Mouse (Mus musculus): ENCODE data around the gene Mov10l1. TPM values are rescaled to one million over a fixed set of nuclear protein-coding genes. Genes with fewer than 3 reads are reported as not detected.

Gene Mov10l1
- polyA plus RNA-seq (2016; fragmentation: Nextera tagmentation; extraction: Ambion mirVana), result 45.0 and 85.0 TPM in 2 replicates

DNA sequence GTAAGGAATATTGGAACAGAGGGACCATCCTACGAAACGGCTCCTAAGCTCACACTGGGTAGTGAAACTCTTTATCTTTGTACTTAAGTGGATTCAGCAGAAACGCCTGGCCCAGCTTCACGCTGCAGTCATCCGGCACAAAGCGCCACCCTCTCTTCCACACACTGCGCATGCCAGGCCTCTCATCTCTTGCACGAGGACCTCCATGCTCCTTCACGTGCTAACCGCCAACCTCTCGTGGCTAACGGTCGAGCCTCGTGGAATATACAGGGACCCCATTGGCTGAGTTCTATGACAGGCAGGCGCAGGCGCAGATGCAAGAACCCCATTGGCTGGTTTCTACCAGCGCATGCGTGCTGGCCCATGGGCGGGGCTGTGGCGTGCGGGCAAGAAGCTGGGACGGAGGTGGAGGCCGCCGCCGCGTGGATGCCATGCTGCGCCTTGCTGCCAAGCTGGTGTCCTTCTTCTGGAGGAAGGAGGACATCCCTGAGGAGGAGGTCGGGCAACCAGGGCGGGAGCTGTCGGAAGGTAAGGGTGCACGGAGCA is at the start of gene Mov10l1:
Mov10l1 (plus strand) TSS at position 376 of the 546 bp plus-strand sequence.
- Histone ChIP-seq H3K27me3 (ENCODE audit: insufficient read depth, poor library complexity, severe bottlenecking) (no peaks in the 10 kb centered on the region), H3K4me1 (no peaks in the 10 kb centered on the region), H3K4me3 (no peak within 1 kb of the TSS), H3K36me3 (no peaks in the 10 kb centered on the region), H3K27ac (no peak within 1 kb of the TSS), H3K9me3 (no peaks in the 10 kb centered on the region)
- WGBS, result 84% methylated on average over 31 of the region's 31 CpGs
- DNase-seq (ENCODE audit: low spot score), result no peak

DNA sequence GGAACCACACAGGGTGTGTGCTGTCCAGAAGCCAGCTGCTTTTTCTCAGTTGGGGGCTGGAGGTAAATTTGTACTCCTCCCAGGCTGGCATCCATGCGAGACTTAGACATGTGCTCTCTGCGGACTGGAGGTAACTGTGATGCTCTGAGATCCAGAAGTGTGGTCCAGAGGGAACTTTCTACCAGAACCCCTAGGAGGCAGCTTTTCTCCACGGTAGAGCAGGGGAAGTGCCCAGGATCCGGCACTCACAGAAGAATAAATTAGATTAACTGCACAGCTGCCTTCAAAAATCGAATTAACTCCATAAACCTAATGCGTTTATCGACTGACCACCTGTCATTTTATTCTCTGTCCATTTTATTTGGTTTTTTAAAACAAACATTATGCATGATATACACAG is 48.6 kb upstream of the Mov10l1 start:
- H3K27ac ChIP-seq, result no peak overlapping the region
- no peak for DNase-seq (ENCODE audit: low spot score)
- H3K9me3 ChIP-seq, result no peaks in the 10 kb centered on the region
- 66% methylated on average over 7 of the region's 7 CpGs for WGBS
- no peaks in the 10 kb centered on the region for H3K4me1 ChIP-seq
- H3K36me3 ChIP-seq, result no peaks in the 10 kb centered on the region
- no peak overlapping the region for H3K4me3 ChIP-seq
- H3K27me3 ChIP-seq (ENCODE audit: insufficient read depth, poor library complexity, severe bottlenecking), result no peaks in the 10 kb centered on the region

DNA sequence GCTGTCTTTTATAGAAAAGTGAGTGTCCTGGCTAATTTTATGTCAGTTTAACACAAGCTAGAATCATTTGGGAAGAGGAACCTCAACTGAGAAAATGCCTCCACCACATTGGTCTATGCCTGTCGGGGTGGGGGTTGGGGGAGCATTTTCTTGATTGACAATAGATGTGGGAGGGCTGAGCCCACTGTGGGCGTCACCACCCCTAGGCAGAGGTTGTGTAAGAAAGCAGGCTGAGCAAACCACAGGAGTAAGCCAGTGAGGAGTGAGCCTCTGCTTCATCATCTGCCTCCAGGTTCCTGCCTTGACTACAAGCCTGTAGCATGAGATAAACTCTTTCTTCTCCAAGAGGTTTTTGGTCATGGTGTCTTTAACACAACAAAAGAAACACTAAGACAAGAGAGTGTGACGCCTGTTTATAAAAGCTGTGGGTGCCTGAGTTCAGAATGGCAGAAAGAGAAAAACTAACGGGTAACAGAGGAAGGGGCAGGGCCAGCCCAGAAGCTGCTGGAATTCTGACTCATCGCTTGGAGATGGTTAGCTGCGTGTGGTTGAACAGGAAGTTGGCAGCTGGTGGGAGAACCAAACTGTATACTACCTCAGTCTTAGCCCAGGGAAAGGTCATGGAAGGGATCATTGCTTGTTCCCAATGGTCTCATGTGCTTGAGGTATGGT is 46.0 kb upstream of the Mov10l1 start:
- H3K27me3 ChIP-seq (ENCODE audit: insufficient read depth, poor library complexity, severe bottlenecking), result no peaks in the 10 kb centered on the region
- DNase-seq (ENCODE audit: low spot score), result no peak
- H3K36me3 ChIP-seq, result no peaks in the 10 kb centered on the region
- H3K4me3 ChIP-seq, result no peak overlapping the region
- WGBS, result 66% methylated on average over 6 of the region's 6 CpGs
- H3K27ac ChIP-seq, result no peak overlapping the region
- no peaks in the 10 kb centered on the region for H3K4me1 ChIP-seq
- no peaks in the 10 kb centered on the region for H3K9me3 ChIP-seq

DNA sequence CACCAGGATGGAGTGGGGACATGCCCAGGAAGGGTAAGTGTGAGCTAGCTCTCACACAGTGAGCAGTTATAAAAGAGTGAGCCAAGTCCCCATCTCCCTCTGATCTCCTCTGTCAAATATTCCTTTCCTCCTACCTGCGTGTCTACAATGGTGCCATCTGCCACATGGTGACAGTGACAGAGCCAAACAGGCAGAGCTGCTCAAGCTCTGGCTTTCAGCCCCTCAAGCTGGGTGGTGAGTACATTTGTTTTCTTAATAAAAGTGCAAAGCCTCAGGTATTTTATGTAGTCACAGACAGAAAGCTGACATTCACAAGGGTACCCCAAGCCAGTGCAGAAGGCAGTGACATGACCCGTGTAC is 45.4 kb upstream of the Mov10l1 start:
- H3K27me3 ChIP-seq (ENCODE audit: insufficient read depth, poor library complexity, severe bottlenecking), result no peaks in the 10 kb centered on the region
- WGBS, result 81% methylated on average over 2 of the region's 2 CpGs
- no peaks in the 10 kb centered on the region for H3K4me1 ChIP-seq
- H3K36me3 ChIP-seq, result no peaks in the 10 kb centered on the region
- H3K4me3 ChIP-seq, result no peak overlapping the region
- DNase-seq (ENCODE audit: low spot score), result no peak
- H3K9me3 ChIP-seq, result no peaks in the 10 kb centered on the region
- H3K27ac ChIP-seq, result no peak overlapping the region

DNA sequence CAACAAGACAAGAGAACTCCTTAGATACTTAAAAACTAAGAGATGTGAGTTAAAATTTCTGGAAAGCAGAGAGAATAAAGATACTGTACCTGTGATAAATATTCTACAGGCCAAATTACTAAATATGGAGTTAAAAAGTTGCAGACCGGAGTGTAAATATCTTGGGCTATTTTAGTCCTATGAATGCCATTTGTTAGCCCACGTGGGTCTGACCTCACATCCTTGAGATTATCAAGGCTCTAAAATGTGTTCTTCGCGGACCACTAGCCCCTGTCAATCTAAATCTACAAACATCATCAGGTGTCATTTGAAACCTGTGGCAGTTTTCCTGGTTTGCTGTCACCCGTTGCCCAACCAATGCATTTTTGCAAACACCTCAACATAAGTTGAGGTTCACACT is 39.9 kb upstream of the Mov10l1 start:
- DNase-seq (ENCODE audit: low spot score), result no peak
- Histone ChIP-seq H3K4me3 (no peak overlapping the region), H3K9me3 (no peaks in the 10 kb centered on the region), H3K36me3 (no peaks in the 10 kb centered on the region), H3K27ac (peak overlapping the region; percentile 49; the same call in 1 of the 2 replicates), H3K27me3 (ENCODE audit: insufficient read depth, poor library complexity, severe bottlenecking) (no peaks in the 10 kb centered on the region), H3K4me1 (peaks cover 4% of the 10 kb centered on the region; the same call in 1 of the 2 replicates)
- 49% methylated on average over 5 of the region's 5 CpGs for WGBS

DNA sequence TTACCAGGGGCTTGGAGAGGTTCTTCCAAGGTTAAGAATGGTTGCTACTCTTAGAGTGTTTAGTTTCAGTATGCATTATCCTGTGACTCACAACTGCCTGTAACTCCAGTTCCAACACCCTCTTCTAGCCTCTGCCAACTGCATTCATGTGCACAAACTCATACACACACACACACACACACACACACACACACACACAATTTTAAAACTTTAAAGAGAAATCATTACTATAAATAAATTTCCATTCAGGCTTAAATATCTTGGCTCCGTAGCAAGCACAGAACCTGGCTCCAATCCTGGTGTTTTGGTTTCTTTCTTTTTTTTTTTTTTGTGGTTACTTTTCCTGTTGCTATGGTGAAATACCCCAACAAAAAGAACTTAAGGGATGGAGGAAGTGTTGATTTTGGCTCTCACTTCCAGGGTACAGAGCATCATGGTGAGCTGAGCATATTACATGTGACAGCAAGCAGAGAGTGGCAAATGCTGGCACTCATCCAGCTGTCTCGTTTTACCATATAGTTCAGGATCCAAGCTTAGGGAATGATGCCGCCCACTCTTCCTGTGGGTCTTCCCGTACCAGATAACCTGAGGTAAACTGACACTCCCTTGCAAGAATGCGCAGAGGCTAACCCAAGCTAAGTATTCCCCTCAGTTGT is 38.7 kb upstream of the Mov10l1 start:
- Histone ChIP-seq H3K27ac (no peak overlapping the region), H3K4me3 (no peak overlapping the region), H3K27me3 (ENCODE audit: insufficient read depth, poor library complexity, severe bottlenecking) (no peaks in the 10 kb centered on the region), H3K36me3 (no peaks in the 10 kb centered on the region), H3K9me3 (no peaks in the 10 kb centered on the region), H3K4me1 (peaks cover 4% of the 10 kb centered on the region; the same call in 1 of the 2 replicates)
- no peak for DNase-seq (ENCODE audit: low spot score)
- 83% methylated on average over 5 of the region's 5 CpGs for WGBS

DNA sequence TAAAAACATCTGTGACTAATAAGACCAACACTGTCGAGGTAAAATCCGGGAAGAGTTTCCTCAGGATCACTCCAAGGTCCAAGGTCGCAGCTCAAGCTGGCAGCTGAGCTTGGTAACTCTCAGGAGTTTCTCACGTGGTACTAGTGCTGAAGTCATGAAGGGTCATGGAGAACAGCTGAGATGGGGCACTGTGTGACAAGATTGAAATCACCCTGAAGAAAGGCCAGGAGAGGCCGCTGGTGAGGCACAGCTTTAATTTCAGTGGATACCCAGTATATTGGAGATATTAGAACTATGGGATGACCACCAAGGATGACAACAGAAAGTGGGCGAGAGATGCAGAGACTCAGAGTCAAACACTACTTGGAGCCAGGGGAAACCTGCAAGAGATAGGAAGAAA is 35.9 kb upstream of the Mov10l1 start:
- Histone ChIP-seq H3K27me3 (ENCODE audit: insufficient read depth, poor library complexity, severe bottlenecking) (no peaks in the 10 kb centered on the region), H3K27ac (no peak overlapping the region), H3K9me3 (no peaks in the 10 kb centered on the region), H3K4me3 (no peak overlapping the region), H3K36me3 (no peaks in the 10 kb centered on the region), H3K4me1 (peaks cover 4% of the 10 kb centered on the region; the same call in 1 of the 2 replicates)
- DNase-seq (ENCODE audit: low spot score), result no peak
- WGBS, result 53% methylated on average over 6 of the region's 6 CpGs

DNA sequence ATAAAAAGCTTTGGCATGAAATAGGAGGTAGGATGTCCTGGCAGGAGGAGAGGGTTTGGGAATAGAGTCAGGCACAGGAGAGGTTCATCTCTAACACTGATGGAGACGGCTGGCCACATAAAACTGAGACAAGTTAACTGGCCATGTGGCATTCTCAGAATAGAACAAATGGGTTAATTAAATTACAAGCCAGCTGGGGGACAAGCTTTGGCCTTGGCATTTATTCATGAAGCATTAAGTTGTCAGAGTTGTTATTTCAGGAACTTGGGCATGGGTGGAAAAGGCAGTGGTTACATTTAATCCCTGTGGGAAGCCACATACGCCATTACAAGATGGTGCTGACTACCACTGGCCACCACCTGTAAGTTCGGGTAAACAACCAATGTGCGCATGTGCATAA is 31.5 kb upstream of the Mov10l1 start:
- Histone ChIP-seq H3K4me3 (no peak overlapping the region), H3K9me3 (no peaks in the 10 kb centered on the region), H3K36me3 (no peaks in the 10 kb centered on the region), H3K27me3 (ENCODE audit: insufficient read depth, poor library complexity, severe bottlenecking) (peaks cover 38% of the 10 kb centered on the region), H3K27ac (no peak overlapping the region), H3K4me1 (peaks cover 10% of the 10 kb centered on the region)
- 90% methylated on average over 4 of the region's 4 CpGs for WGBS
- no peak for DNase-seq (ENCODE audit: low spot score)

DNA sequence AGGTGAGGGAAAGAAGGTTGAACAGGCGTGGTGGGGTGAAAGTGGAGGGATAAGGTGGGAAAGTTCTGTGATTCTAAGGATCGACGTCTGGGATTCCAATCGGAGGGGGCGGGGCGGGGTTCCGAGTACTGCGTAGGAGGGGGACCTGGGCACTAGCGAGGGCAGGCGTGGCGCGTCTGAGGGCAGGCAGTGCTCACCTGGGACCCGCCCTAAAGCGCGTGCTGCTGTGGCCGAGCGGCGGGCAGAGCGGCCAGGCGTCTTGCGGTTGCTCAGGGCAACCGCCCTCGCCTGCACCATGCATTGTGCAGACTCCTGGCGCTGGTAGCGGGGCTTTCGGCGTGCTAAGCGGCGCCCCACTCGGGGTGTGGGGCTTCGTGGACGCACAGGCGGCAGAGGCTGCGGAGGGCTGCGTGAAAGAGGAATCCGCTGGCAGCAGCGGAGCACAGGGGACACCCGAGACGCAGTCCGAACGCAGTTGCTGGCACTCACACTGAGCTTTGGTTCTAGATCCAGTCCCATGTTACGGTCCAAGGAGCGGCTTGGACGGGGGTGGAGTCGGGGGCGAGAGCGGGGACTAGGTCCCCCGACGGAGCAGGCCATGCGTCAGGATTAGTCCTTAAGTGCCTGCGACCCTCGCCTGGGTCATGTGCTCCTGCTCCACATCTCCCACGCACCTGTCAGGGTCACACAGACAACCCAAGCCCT is 28.2 kb upstream of the Mov10l1 start, which contains the start of gene Ttll8:
Ttll8 (minus strand) TSS at position 51 of the 705 bp plus-strand sequence.
- no peaks in the 10 kb centered on the region for H3K36me3 ChIP-seq
- WGBS, result 3% methylated on average over 53 of the region's 53 CpGs
- no peaks in the 10 kb centered on the region for H3K9me3 ChIP-seq
- H3K27me3 ChIP-seq (ENCODE audit: insufficient read depth, poor library complexity, severe bottlenecking), result peaks cover 69% of the 10 kb centered on the region
- H3K4me1 ChIP-seq, result peaks cover 14% of the 10 kb centered on the region
- H3K4me3 ChIP-seq, result peak within 1 kb of the TSS; percentile 64
- DNase-seq (ENCODE audit: low spot score), result no peak
- H3K27ac ChIP-seq, result peak within 1 kb of the TSS; percentile 52

DNA sequence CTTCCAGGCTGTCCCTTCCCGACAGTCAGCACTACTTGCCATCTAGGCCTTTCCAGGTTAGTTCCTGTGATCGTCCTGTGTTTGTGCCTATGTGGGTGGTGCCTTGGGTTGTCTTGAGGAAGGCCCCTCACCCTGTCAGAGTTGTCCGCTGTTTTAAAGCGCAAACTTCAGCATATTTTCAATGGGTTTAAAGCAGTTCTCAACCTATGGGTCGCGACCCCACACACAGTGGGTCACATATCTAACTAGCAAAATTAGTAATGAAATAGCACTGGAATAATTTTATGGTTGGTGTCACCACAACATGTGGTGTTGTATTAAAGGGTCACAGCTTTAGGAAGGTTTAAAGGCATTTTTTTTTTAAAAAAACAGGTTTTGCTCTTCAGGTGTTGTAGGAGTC is 27.4 kb upstream of the Mov10l1 start:
- WGBS, result 79% methylated on average over 6 of the region's 6 CpGs
- Histone ChIP-seq H3K4me3 (no peak overlapping the region), H3K9me3 (no peaks in the 10 kb centered on the region), H3K27ac (no peak overlapping the region), H3K27me3 (ENCODE audit: insufficient read depth, poor library complexity, severe bottlenecking) (peaks cover 72% of the 10 kb centered on the region), H3K4me1 (peaks cover 14% of the 10 kb centered on the region), H3K36me3 (no peaks in the 10 kb centered on the region)
- no peak for DNase-seq (ENCODE audit: low spot score)

DNA sequence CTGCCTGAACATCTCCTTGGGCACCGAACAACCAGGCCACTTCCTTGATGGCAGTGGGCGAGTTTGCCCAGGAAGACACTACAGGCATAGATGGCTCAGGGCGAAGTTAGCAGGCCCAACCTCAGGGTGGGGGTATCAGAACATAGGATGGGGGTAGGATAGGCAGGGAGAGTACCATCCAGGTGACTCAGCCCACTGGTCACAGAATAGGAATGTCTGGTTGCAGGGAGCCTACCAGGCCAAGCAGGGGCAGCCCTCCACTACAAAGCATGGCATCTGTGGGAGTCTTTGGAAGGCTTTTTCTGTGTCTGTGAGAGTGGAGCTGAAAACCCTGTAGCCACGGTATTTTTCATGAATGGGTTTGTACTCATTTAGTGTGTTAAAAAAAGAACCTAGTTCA is 25.2 kb upstream of the Mov10l1 start:
- no peak overlapping the region for H3K4me3 ChIP-seq
- H3K27ac ChIP-seq, result no peak overlapping the region
- DNase-seq (ENCODE audit: low spot score), result no peak
- peaks cover 14% of the 10 kb centered on the region for H3K4me1 ChIP-seq
- H3K27me3 ChIP-seq (ENCODE audit: insufficient read depth, poor library complexity, severe bottlenecking), result peaks cover 71% of the 10 kb centered on the region
- H3K36me3 ChIP-seq, result no peaks in the 10 kb centered on the region
- 83% methylated on average over 4 of the region's 4 CpGs for WGBS
- H3K9me3 ChIP-seq, result no peaks in the 10 kb centered on the region

DNA sequence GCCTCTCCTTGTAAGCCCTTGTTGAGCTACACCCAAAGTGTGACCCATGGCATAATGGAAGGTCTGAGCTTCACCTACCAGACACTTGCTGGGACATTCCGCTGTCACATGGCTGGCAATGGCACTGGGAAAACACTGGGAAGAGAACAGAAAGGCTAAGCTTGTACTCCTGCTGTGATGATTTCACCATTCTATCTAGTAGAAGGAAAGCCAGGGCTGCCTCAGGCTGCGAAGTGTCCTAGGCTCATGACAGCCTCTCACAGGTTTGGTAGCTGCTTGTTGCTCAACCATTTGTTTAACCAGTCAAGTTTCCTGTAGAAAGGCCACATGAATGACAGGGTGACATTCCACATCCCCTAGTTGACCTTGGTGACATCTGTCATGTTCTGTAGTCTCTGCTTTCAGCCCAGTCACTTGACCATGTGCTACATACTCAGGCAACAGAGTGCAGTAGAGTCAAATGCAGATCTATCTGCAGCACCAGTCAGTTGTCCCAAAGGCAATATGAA is 18.6 kb upstream of the Mov10l1 start:
- no peaks in the 10 kb centered on the region for H3K36me3 ChIP-seq
- WGBS, result 81% methylated on average over 2 of the region's 2 CpGs
- no peak overlapping the region for H3K27ac ChIP-seq
- no peak overlapping the region for H3K4me3 ChIP-seq
- no peak for DNase-seq (ENCODE audit: low spot score)
- no peaks in the 10 kb centered on the region for H3K4me1 ChIP-seq
- 0 out of 2 replicates have a peak, but pooled peaks cover 2% of the 10 kb centered on the region for H3K9me3 ChIP-seq
- H3K27me3 ChIP-seq (ENCODE audit: insufficient read depth, poor library complexity, severe bottlenecking), result peaks cover 7% of the 10 kb centered on the region; the same call in 1 of the 2 replicates

DNA sequence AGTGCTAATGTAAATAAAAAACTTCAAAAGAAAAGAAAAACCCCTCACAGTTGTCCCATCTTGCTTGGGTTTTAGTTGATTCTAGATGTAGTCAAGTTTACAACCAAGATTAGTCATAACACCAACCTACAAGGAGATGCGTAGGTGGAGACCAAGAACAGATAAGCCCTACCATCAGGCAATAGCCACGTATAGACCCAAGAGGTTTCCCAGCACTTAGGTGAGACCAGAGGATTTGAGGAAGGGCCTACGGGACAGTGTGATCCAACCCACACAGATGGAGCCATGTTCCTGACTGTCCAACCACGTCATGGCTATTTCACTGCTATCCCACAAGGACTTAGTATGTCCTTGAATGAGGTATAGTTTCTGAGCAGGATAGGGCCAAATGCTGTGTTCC is 10.4 kb upstream of the Mov10l1 start:
- Histone ChIP-seq H3K27ac (no peak overlapping the region), H3K4me3 (no peak overlapping the region), H3K27me3 (ENCODE audit: insufficient read depth, poor library complexity, severe bottlenecking) (no peaks in the 10 kb centered on the region), H3K36me3 (no peaks in the 10 kb centered on the region), H3K4me1 (no peaks in the 10 kb centered on the region), H3K9me3 (no peaks in the 10 kb centered on the region)
- DNase-seq (ENCODE audit: low spot score), result no peak
- 90% methylated on average over 4 of the region's 4 CpGs for WGBS

Data from heart, embryonic 10.5 days (tissue).